Mouse (Mus musculus): ENCODE results near the gene B3gnt7. TPM values are rescaled to one million over a fixed set of nuclear protein-coding genes. Genes with fewer than 3 reads are reported as not detected.
A peak's percentile ranks its signal among the peaks of the same experiment; 100 is the strongest.

B3gnt7 gene
- polyA plus RNA-seq (2015; fragmentation: Nextera tagmentation; extraction: Ambion mirVana), result 0.79 and 0.92 TPM in 2 replicates

GRCm38 (mm10) chr1:86302532-86302931 is at the start of gene B3gnt7:
Gene B3gnt7 (plus strand): TSS chr1:86302832.
- WGBS (ENCODE audit: insufficient replicate concordance), result 47% methylated on average over 6 of the region's 6 CpGs
- ATAC-seq (ENCODE audit: insufficient read depth), result no peak
- Histone ChIP-seq H3K4me3 (replicated peaks) (peak within 1 kb of the TSS; percentile 57), H3K9ac (peak within 1 kb of the TSS; percentile 30; the same call in 1 of the 2 replicates), H3K27me3 (peaks cover 51% of the 10 kb centered on the region), H3K27ac (replicated peaks) (no peak within 1 kb of the TSS), H3K4me1 (replicated peaks) (peaks cover 44% of the 10 kb centered on the region), H3K36me3 (replicated peaks) (no peaks in the 10 kb centered on the region), H3K4me2 (peak within 1 kb of the TSS; percentile 88), H3K9me3 (replicated peaks) (no peaks in the 10 kb centered on the region)

- Histone ChIP-seq H3K36me3 (replicated peaks) (no peaks in the 10 kb centered on the region), H3K4me2 (no peak overlapping the region), H3K9me3 (replicated peaks) (no peaks in the 10 kb centered on the region), H3K4me1 (replicated peaks) (peaks cover 4% of the 10 kb centered on the region; the same call in 1 of the 2 replicates), H3K4me3 (replicated peaks) (no peak overlapping the region), H3K27me3 (no peaks in the 10 kb centered on the region), H3K27ac (replicated peaks) (no peak overlapping the region), H3K9ac (no peak overlapping the region)
- ATAC-seq (ENCODE audit: insufficient read depth), result no peak
- 68% methylated on average over 8 of the region's 8 CpGs for WGBS (ENCODE audit: insufficient replicate concordance)
Observed at GRCm38 (mm10) chr1:86253410-86253809, 49.2 kb upstream of the B3gnt7 start.

- H3K9me3 ChIP-seq (replicated peaks), result no peaks in the 10 kb centered on the region
- no peak for ATAC-seq (ENCODE audit: insufficient read depth)
- H3K4me1 ChIP-seq (replicated peaks), result peaks cover 17% of the 10 kb centered on the region
- H3K4me2 ChIP-seq, result no peak overlapping the region
- 55% methylated on average over 4 of the region's 4 CpGs for WGBS (ENCODE audit: insufficient replicate concordance)
- no peaks in the 10 kb centered on the region for H3K27me3 ChIP-seq
- H3K36me3 ChIP-seq (replicated peaks), result no peaks in the 10 kb centered on the region
- no peak overlapping the region for H3K4me3 ChIP-seq (replicated peaks)
- H3K27ac ChIP-seq (replicated peaks), result no peak overlapping the region
- no peak overlapping the region for H3K9ac ChIP-seq
Observed at GRCm38 (mm10) chr1:86256311-86256710, 46.3 kb upstream of the B3gnt7 start.

- no peak overlapping the region for H3K4me2 ChIP-seq
- WGBS (ENCODE audit: insufficient replicate concordance), result 68% methylated on average over 8 of the region's 8 CpGs
- H3K9ac ChIP-seq, result no peak overlapping the region
- no peaks in the 10 kb centered on the region for H3K27me3 ChIP-seq
- H3K9me3 ChIP-seq (replicated peaks), result no peaks in the 10 kb centered on the region
- ATAC-seq (ENCODE audit: insufficient read depth), result no peak
- no peak overlapping the region for H3K27ac ChIP-seq (replicated peaks)
- H3K36me3 ChIP-seq (replicated peaks), result no peaks in the 10 kb centered on the region
- peaks cover 17% of the 10 kb centered on the region for H3K4me1 ChIP-seq (replicated peaks)
- H3K4me3 ChIP-seq (replicated peaks), result no peak overlapping the region
Observed at GRCm38 (mm10) chr1:86257228-86257627, 45.4 kb upstream of the B3gnt7 start.

- Histone ChIP-seq H3K36me3 (replicated peaks) (no peaks in the 10 kb centered on the region), H3K9me3 (replicated peaks) (no peaks in the 10 kb centered on the region), H3K9ac (no peak overlapping the region), H3K4me2 (no peak overlapping the region), H3K27me3 (no peaks in the 10 kb centered on the region), H3K4me1 (replicated peaks) (peaks cover 27% of the 10 kb centered on the region), H3K4me3 (replicated peaks) (no peak overlapping the region), H3K27ac (replicated peaks) (0 out of 2 replicates have a peak overlapping the region, but pooled peaks have one; percentile 20)
- ATAC-seq (ENCODE audit: insufficient read depth), result no peak
- 30% methylated on average over 7 of the region's 7 CpGs for WGBS (ENCODE audit: insufficient replicate concordance)
Observed at GRCm38 (mm10) chr1:86258171-86258824, 44.3 kb upstream of the B3gnt7 start.

- no peaks in the 10 kb centered on the region for H3K36me3 ChIP-seq (replicated peaks)
- peaks cover 53% of the 10 kb centered on the region for H3K4me1 ChIP-seq (replicated peaks)
- no peak overlapping the region for H3K4me3 ChIP-seq (replicated peaks)
- H3K9ac ChIP-seq, result no peak overlapping the region
- H3K9me3 ChIP-seq (replicated peaks), result no peaks in the 10 kb centered on the region
- WGBS (ENCODE audit: insufficient replicate concordance), result 21% methylated on average over 7 of the region's 7 CpGs
- peak overlapping the region; percentile 36 for H3K4me2 ChIP-seq
- ATAC-seq (ENCODE audit: insufficient read depth), result peak; percentile 46
- H3K27ac ChIP-seq (replicated peaks), result peak overlapping the region; percentile 60
- no peaks in the 10 kb centered on the region for H3K27me3 ChIP-seq
Observed at GRCm38 (mm10) chr1:86263564-86264339, 38.9 kb upstream of the B3gnt7 start.

GRCm38 (mm10) chr1:86265060-86265459 is 37.6 kb upstream of the B3gnt7 start:
- Histone ChIP-seq H3K27ac (replicated peaks) (0 out of 2 replicates have a peak overlapping the region, but pooled peaks have one; percentile 60), H3K27me3 (no peaks in the 10 kb centered on the region), H3K4me1 (replicated peaks) (peaks cover 55% of the 10 kb centered on the region), H3K9me3 (replicated peaks) (no peaks in the 10 kb centered on the region), H3K4me2 (no peak overlapping the region), H3K4me3 (replicated peaks) (no peak overlapping the region), H3K9ac (no peak overlapping the region), H3K36me3 (replicated peaks) (no peaks in the 10 kb centered on the region)
- WGBS (ENCODE audit: insufficient replicate concordance), result 26% methylated on average over 3 of the region's 3 CpGs
- no peak for ATAC-seq (ENCODE audit: insufficient read depth)

- no peak overlapping the region for H3K4me3 ChIP-seq (replicated peaks)
- WGBS (ENCODE audit: insufficient replicate concordance), result 33% methylated on average over 9 of the region's 9 CpGs
- H3K27me3 ChIP-seq, result no peaks in the 10 kb centered on the region
- H3K9me3 ChIP-seq (replicated peaks), result no peaks in the 10 kb centered on the region
- H3K4me1 ChIP-seq (replicated peaks), result peaks cover 42% of the 10 kb centered on the region
- peak overlapping the region; percentile 7; the same call in 1 of the 2 replicates for H3K4me2 ChIP-seq
- peak overlapping the region; percentile 66; the same call in 1 of the 2 replicates for H3K27ac ChIP-seq (replicated peaks)
- H3K9ac ChIP-seq, result no peak overlapping the region
- peak; percentile 79 for ATAC-seq (ENCODE audit: insufficient read depth)
- no peaks in the 10 kb centered on the region for H3K36me3 ChIP-seq (replicated peaks)
Observed at GRCm38 (mm10) chr1:86268492-86269189, 34.0 kb upstream of the B3gnt7 start.

GRCm38 (mm10) chr1:86269190-86269508 is 33.5 kb upstream of the B3gnt7 start:
- WGBS (ENCODE audit: insufficient replicate concordance), result 32% methylated on average over 4 of the region's 4 CpGs
- H3K36me3 ChIP-seq (replicated peaks), result no peaks in the 10 kb centered on the region
- peaks cover 37% of the 10 kb centered on the region for H3K4me1 ChIP-seq (replicated peaks)
- H3K4me3 ChIP-seq (replicated peaks), result no peak overlapping the region
- no peak for ATAC-seq (ENCODE audit: insufficient read depth)
- H3K9ac ChIP-seq, result no peak overlapping the region
- no peaks in the 10 kb centered on the region for H3K9me3 ChIP-seq (replicated peaks)
- peak overlapping the region; percentile 61; the same call in 1 of the 2 replicates for H3K27ac ChIP-seq (replicated peaks)
- H3K27me3 ChIP-seq, result no peaks in the 10 kb centered on the region
- H3K4me2 ChIP-seq, result no peak overlapping the region

GRCm38 (mm10) chr1:86271707-86272106 is 30.9 kb upstream of the B3gnt7 start:
- H3K4me2 ChIP-seq, result no peak overlapping the region
- H3K36me3 ChIP-seq (replicated peaks), result no peaks in the 10 kb centered on the region
- no peak overlapping the region for H3K27ac ChIP-seq (replicated peaks)
- H3K9ac ChIP-seq, result no peak overlapping the region
- no peaks in the 10 kb centered on the region for H3K27me3 ChIP-seq
- no peaks in the 10 kb centered on the region for H3K9me3 ChIP-seq (replicated peaks)
- no peak for ATAC-seq (ENCODE audit: insufficient read depth)
- H3K4me1 ChIP-seq (replicated peaks), result peaks cover 30% of the 10 kb centered on the region
- H3K4me3 ChIP-seq (replicated peaks), result no peak overlapping the region
- WGBS (ENCODE audit: insufficient replicate concordance), result 70% methylated on average over 6 of the region's 6 CpGs

GRCm38 (mm10) chr1:86277055-86277454 is 25.6 kb upstream of the B3gnt7 start:
- no peak for ATAC-seq (ENCODE audit: insufficient read depth)
- Histone ChIP-seq H3K4me3 (replicated peaks) (no peak overlapping the region), H3K4me2 (no peak overlapping the region), H3K27me3 (no peaks in the 10 kb centered on the region), H3K4me1 (replicated peaks) (no peaks in the 10 kb centered on the region), H3K9ac (no peak overlapping the region), H3K9me3 (replicated peaks) (no peaks in the 10 kb centered on the region), H3K27ac (replicated peaks) (no peak overlapping the region), H3K36me3 (replicated peaks) (no peaks in the 10 kb centered on the region)
- 82% methylated on average over 5 of the region's 5 CpGs for WGBS (ENCODE audit: insufficient replicate concordance)
